Mouse (Mus musculus): ENCODE measurements at regions not wholly inside any gene's neighbourhood (a gene's known extent, or its start where the extent isn't known, plus 50 kb on each side); places are given as distances from the start of the nearest gene placed in this dataset.

GRCm38 (mm10) chr5:49909483-49909882 is 149.3 kb downstream of the Adgra3 start:
- DNase-seq (ENCODE audit: low spot score), result no peak

GRCm38 (mm10) chr5:49896106-49896505 is 162.7 kb downstream of the Adgra3 start:
- no peak for DNase-seq (ENCODE audit: low spot score)

- DNase-seq (ENCODE audit: low spot score), result no peak
Observed at GRCm38 (mm10) chr5:49880383-49880782, 178.4 kb downstream of the Adgra3 start.

- no peak for DNase-seq (ENCODE audit: low spot score)
Observed at GRCm38 (mm10) chr5:49876240-49876639, 182.6 kb downstream of the Adgra3 start.

GRCm38 (mm10) chr5:49857202-49857601 is 201.6 kb downstream of the Adgra3 start:
- DNase-seq (ENCODE audit: low spot score), result peak; percentile 9

- DNase-seq (ENCODE audit: low spot score), result no peak
Observed at GRCm38 (mm10) chr5:49856036-49856435, 202.8 kb downstream of the Adgra3 start.

- DNase-seq (ENCODE audit: low spot score), result no peak
Observed at GRCm38 (mm10) chr5:49848680-49849079, 210.1 kb downstream of the Adgra3 start.

GRCm38 (mm10) chr5:49848174-49848573 is 210.6 kb downstream of the Adgra3 start:
- no peak for DNase-seq (ENCODE audit: low spot score)

GRCm38 (mm10) chr5:49818832-49819231 is 240.0 kb downstream of the Adgra3 start:
- DNase-seq (ENCODE audit: low spot score), result no peak

GRCm38 (mm10) chr5:49816751-49817150 is 242.1 kb downstream of the Adgra3 start:
- no peak for DNase-seq (ENCODE audit: low spot score)

- no peak for DNase-seq (ENCODE audit: low spot score)
Observed at GRCm38 (mm10) chr5:49813335-49813734, 245.5 kb downstream of the Adgra3 start.

- no peak for DNase-seq (ENCODE audit: low spot score)
Observed at GRCm38 (mm10) chr5:49788494-49789160, 263.9 kb upstream of the Kcnip4 start.

- no peak for DNase-seq (ENCODE audit: low spot score)
Observed at GRCm38 (mm10) chr5:49783728-49784127, 259.0 kb upstream of the Kcnip4 start.

GRCm38 (mm10) chr5:49761054-49761453 is 236.3 kb upstream of the Kcnip4 start:
- no peak for DNase-seq (ENCODE audit: low spot score)

- no peak for DNase-seq (ENCODE audit: low spot score)
Observed at GRCm38 (mm10) chr5:49755531-49755930, 230.8 kb upstream of the Kcnip4 start.

GRCm38 (mm10) chr5:49712607-49713006 is 187.9 kb upstream of the Kcnip4 start:
- no peak for DNase-seq (ENCODE audit: low spot score)

- no peak for DNase-seq (ENCODE audit: low spot score)
Observed at GRCm38 (mm10) chr5:49682156-49682555, 157.4 kb upstream of the Kcnip4 start.

- DNase-seq (ENCODE audit: low spot score), result no peak
Observed at GRCm38 (mm10) chr5:49681514-49681913, 156.8 kb upstream of the Kcnip4 start.

GRCm38 (mm10) chr5:49675885-49676284 is 151.2 kb upstream of the Kcnip4 start:
- DNase-seq (ENCODE audit: low spot score), result no peak

- no peak for DNase-seq (ENCODE audit: low spot score)
Observed at GRCm38 (mm10) chr5:49665196-49665595, 140.5 kb upstream of the Kcnip4 start.

GRCm38 (mm10) chr5:49663928-49664327 is 139.2 kb upstream of the Kcnip4 start:
- DNase-seq (ENCODE audit: low spot score), result no peak

GRCm38 (mm10) chr5:49662096-49662495 is 137.4 kb upstream of the Kcnip4 start:
- no peak for DNase-seq (ENCODE audit: low spot score)

GRCm38 (mm10) chr5:49660598-49660997 is 135.9 kb upstream of the Kcnip4 start:
- DNase-seq (ENCODE audit: low spot score), result no peak

GRCm38 (mm10) chr5:49650953-49651352 is 126.2 kb upstream of the Kcnip4 start:
- no peak for DNase-seq (ENCODE audit: low spot score)

Data from urinary bladder, postnatal 14 days (tissue).